Mouse (Mus musculus): ENCODE results near the gene Myo1b.

The Myo1b gene

GRCm38 (mm10) chr1:51915576-51916156 is at the start of gene Myo1b:
Myo1b (minus strand) TSS chr1:51916071.
- in situ Hi-C loops (cut with MboI; ENCODE audit: unreplicated experiment in 2 of 2), result no loop called here

GRCm38 (mm10) chr1:51964647-51965046 is 48.8 kb upstream of the Myo1b start:
- in situ Hi-C loops (cut with MboI; ENCODE audit: unreplicated experiment in 2 of 2), result no loop called here

- in situ Hi-C loops (cut with MboI; ENCODE audit: unreplicated experiment in 2 of 2), result loop anchor here (5.0 to 10.0 kb wide), 3 partner anchors 148 to 982 kb away; no protein-coding TSS in a partner anchor
Measured at GRCm38 (mm10) chr1:51947116-51947515, 31.2 kb upstream of the Myo1b start.

- in situ Hi-C loops (cut with MboI; ENCODE audit: unreplicated experiment in 2 of 2), result loop anchor here (5.0 to 10.0 kb wide), 3 partner anchors 150 to 980 kb away; no protein-coding TSS in a partner anchor
Measured at GRCm38 (mm10) chr1:51944755-51945154, 28.9 kb upstream of the Myo1b start.

GRCm38 (mm10) chr1:51938357-51938756 is 22.5 kb upstream of the Myo1b start:
- in situ Hi-C loops (cut with MboI; ENCODE audit: unreplicated experiment in 2 of 2), result loop anchor here (10.0 kb wide), 2 partner anchors 464 to 474 kb away; partner anchors contain the start of gene Nabp1 (in 1 of the 2)

- in situ Hi-C loops (cut with MboI; ENCODE audit: unreplicated experiment in 2 of 2), result loop anchor here (10.0 kb wide), 2 partner anchors 460 to 470 kb away; partner anchors contain the start of gene Nabp1 (in 1 of the 2)
Measured at GRCm38 (mm10) chr1:51935006-51935405, 19.1 kb upstream of the Myo1b start.

GRCm38 (mm10) chr1:51934176-51934924 is 18.5 kb upstream of the Myo1b start:
- in situ Hi-C loops (cut with MboI; ENCODE audit: unreplicated experiment in 2 of 2), result loop anchor here (10.0 kb wide), 2 partner anchors 460 to 470 kb away; partner anchors contain the start of gene Nabp1 (in 1 of the 2)

GRCm38 (mm10) chr1:51932826-51933225 is 17.0 kb upstream of the Myo1b start:
- in situ Hi-C loops (cut with MboI; ENCODE audit: unreplicated experiment in 2 of 2), result loop anchor here (10.0 kb wide), 2 partner anchors 458 to 468 kb away; partner anchors contain the start of gene Nabp1 (in 1 of the 2)

GRCm38 (mm10) chr1:51931561-51931960 is 15.7 kb upstream of the Myo1b start:
- in situ Hi-C loops (cut with MboI; ENCODE audit: unreplicated experiment in 2 of 2), result loop anchor here (10.0 kb wide), 2 partner anchors 457 to 467 kb away; partner anchors contain the start of gene Nabp1 (in 1 of the 2)

- in situ Hi-C loops (cut with MboI; ENCODE audit: unreplicated experiment in 2 of 2), result loop anchor here (10.0 kb wide), 2 partner anchors 456 to 466 kb away; partner anchors contain the start of gene Nabp1 (in 1 of the 2)
Measured at GRCm38 (mm10) chr1:51930584-51930983, 14.7 kb upstream of the Myo1b start.

GRCm38 (mm10) chr1:51929557-51929956 is 13.7 kb upstream of the Myo1b start:
- in situ Hi-C loops (cut with MboI; ENCODE audit: unreplicated experiment in 2 of 2), result no loop called here

GRCm38 (mm10) chr1:51922820-51923219 is 6.9 kb upstream of the Myo1b start:
- in situ Hi-C loops (cut with MboI; ENCODE audit: unreplicated experiment in 2 of 2), result no loop called here

GRCm38 (mm10) chr1:51916276-51916675 is 405 bp upstream of the Myo1b start:
- in situ Hi-C loops (cut with MboI; ENCODE audit: unreplicated experiment in 2 of 2), result no loop called here

- in situ Hi-C loops (cut with MboI; ENCODE audit: unreplicated experiment in 2 of 2), result no loop called here
Measured at GRCm38 (mm10) chr1:51915051-51915575, 758 bp downstream of the Myo1b start.

GRCm38 (mm10) chr1:51914095-51914494 is 1.8 kb downstream of the Myo1b start:
- in situ Hi-C loops (cut with MboI; ENCODE audit: unreplicated experiment in 2 of 2), result no loop called here

- in situ Hi-C loops (cut with MboI; ENCODE audit: unreplicated experiment in 2 of 2), result no loop called here
Measured at GRCm38 (mm10) chr1:51913071-51913814, 2.6 kb downstream of the Myo1b start.

GRCm38 (mm10) chr1:51911331-51911730 is 4.5 kb downstream of the Myo1b start:
- in situ Hi-C loops (cut with MboI; ENCODE audit: unreplicated experiment in 2 of 2), result no loop called here

GRCm38 (mm10) chr1:51909204-51909603 is 6.7 kb downstream of the Myo1b start:
- in situ Hi-C loops (cut with MboI; ENCODE audit: unreplicated experiment in 2 of 2), result no loop called here

- in situ Hi-C loops (cut with MboI; ENCODE audit: unreplicated experiment in 2 of 2), result no loop called here
Measured at GRCm38 (mm10) chr1:51907821-51908220, 8.1 kb downstream of the Myo1b start.

GRCm38 (mm10) chr1:51906206-51906906 is 9.5 kb downstream of the Myo1b start:
- in situ Hi-C loops (cut with MboI; ENCODE audit: unreplicated experiment in 2 of 2), result no loop called here
